Comparison of ENCODE assay signal across 15 mouse cellular contexts in the genomic region with DNA sequence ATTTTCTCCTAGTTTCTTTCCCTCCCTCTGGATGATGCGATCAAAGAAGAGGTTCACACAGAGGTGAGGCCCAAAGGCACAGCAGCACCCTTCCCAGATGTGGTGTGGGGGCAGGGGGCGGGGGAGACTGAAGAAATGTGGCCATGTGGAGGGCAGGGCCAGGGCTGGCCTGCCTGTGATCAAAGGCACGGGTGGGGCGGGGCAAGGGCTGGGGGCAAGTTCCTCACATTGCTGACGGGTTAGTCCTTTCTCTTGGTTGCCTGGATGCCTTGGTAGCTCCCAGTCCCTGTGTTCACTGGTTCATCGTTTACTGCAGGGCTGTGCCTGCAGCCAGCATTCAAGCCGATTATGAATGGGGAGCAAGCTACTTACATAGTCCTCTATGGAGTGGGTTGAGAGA.
DNase-seq lines count a peak whose midpoint lies in the region; ATAC-seq and TF ChIP-seq lines count a peak whose summit lies in the region.
"Had no signal": no experiment of that assay in that cellular context is flagged by ENCODE, and none has a peak within 500 bp of the region (broad histone marks: within the 10 kb centered on the region; RNA-seq: fewer than 3 reads in every experiment).

No protein-coding gene starts in this region.

- no peak overlapping the region for H3K4me3 ChIP-seq in heart, adult 2 months
- no peak overlapping the region for H3K4me3 ChIP-seq in lung, embryonic 16.5 days (ENCODE audit: low read length)
- H3K4me3 ChIP-seq in ES-E14 (ENCODE audit: insufficient read depth in 1 of 2, low read depth in 1 of 2, low read length in 2 of 2, poor library complexity in 1 of 2, severe bottlenecking in 1 of 2), result no peak overlapping the region
- H3K4me3 ChIP-seq: heart, embryonic 10.5 days; liver, embryonic 13.5 days had no signal

- TF ChIP-seq EP300 in heart, adult 2 months (IDR thresholded peaks at IDR 0.05; ENCODE audit: insufficient read depth, low read depth, low read length), result no peak

- DNase-seq in heart, adult 2 months, result no peak
- DNase-seq in heart, postnatal 10 days, result no peak
- DNase-seq in lung, adult 18-20 months, result no peak
- DNase-seq in ES-E14 (ENCODE audit: low read depth, low spot score), result peak; percentile 22
- DNase-seq in embryo, embryonic 9.5 days (ENCODE audit: extremely low spot score), result peak; percentile 22
- DNase-seq in cerebellum, adult 9-11 months, result no peak
- DNase-seq: cerebellum, adult 18-20 months; gastrocnemius, postnatal 14 days; layer of hippocampus, postnatal 36 days; left cerebral cortex, postnatal 4 days; liver, embryonic 13.5 days; thymus, postnatal 14 days had no signal

- no peaks in the 10 kb centered on the region for H3K79me2 ChIP-seq in heart, adult 2 months (replicated peaks; ENCODE audit: control insufficient read depth, insufficient read depth, low read length)

- H3K4me1 ChIP-seq in heart, adult 2 months (ENCODE audit: control insufficient read depth, insufficient read depth, low read length), result peaks cover 2% of the 10 kb centered on the region; the same call in 1 of the 2 replicates
- H3K4me1 ChIP-seq in lung, embryonic 16.5 days (replicated peaks; ENCODE audit: control insufficient read depth, insufficient read depth, low read length), result peaks cover 4% of the 10 kb centered on the region
- peaks cover 0 to 1% of the 10 kb centered on the region in 2 experiments; a peak in 1 of 4 replicates for H3K4me1 ChIP-seq in ES-E14 (ENCODE audit: control insufficient read depth in 2 of 2, insufficient read depth in 2 of 2, low read length in 2 of 2, poor library complexity in 1 of 2)
- H3K4me1 ChIP-seq: liver, embryonic 13.5 days had no signal

- no peak for TF ChIP-seq CTCF in heart, adult 2 months (IDR thresholded peaks at IDR 0.05)

- H3K27ac ChIP-seq in heart, adult 2 months, result peak overlapping the region; percentile 64
- H3K27ac ChIP-seq in lung, embryonic 16.5 days (ENCODE audit: low read length), result no peak overlapping the region
- no peak overlapping the region for H3K27ac ChIP-seq in ES-E14 (ENCODE audit: insufficient read depth, low read depth, low read length, poor library complexity, severe bottlenecking)
- H3K27ac ChIP-seq: heart, embryonic 10.5 days; liver, embryonic 13.5 days; stomach, postnatal 0 days had no signal

- H3K4me2 ChIP-seq in lung, embryonic 16.5 days (ENCODE audit: low read depth, low read length), result no peak overlapping the region
- H3K4me2 ChIP-seq: liver, embryonic 13.5 days had no signal

- H3K9ac ChIP-seq in heart, adult 2 months (ENCODE audit: low read depth, low read length), result no peak overlapping the region
- H3K9ac ChIP-seq in lung, embryonic 16.5 days (ENCODE audit: low read length), result no peak overlapping the region
- no peak overlapping the region for H3K9ac ChIP-seq in ES-E14 (ENCODE audit: insufficient read depth, low read depth, low read length, poor library complexity, severe bottlenecking)
- H3K9ac ChIP-seq: liver, embryonic 13.5 days had no signal

- no peaks in the 10 kb centered on the region for H3K9me3 ChIP-seq in lung, embryonic 16.5 days (ENCODE audit: control insufficient read depth, low read length)
- H3K9me3 ChIP-seq in ES-E14 (ENCODE audit: control insufficient read depth, insufficient read depth, low read depth, low read length), result no peaks in the 10 kb centered on the region
- H3K9me3 ChIP-seq: heart, embryonic 10.5 days; liver, embryonic 13.5 days had no signal

- TF ChIP-seq POLR2A in heart, adult 2 months (IDR thresholded peaks at IDR 0.05; ENCODE audit: insufficient read depth, low read depth, low read length), result no peak

- intact Hi-C loops in heart, adult 2 months (cut with DNase I), result loop anchor here (2.0 to 5.0 kb wide), 2 partner anchors 58 to 95 kb away; partner anchors contain the start of gene Efnb1
- intact Hi-C loops in heart, postnatal 10 days (cut with DNase I), result no loop called here

- 81% methylated on average over 7 of the region's 7 CpGs for WGBS in heart, adult 2 months
- 41% methylated on average over 7 of the region's 7 CpGs for WGBS in lung, embryonic 16.5 days

- no peaks in the 10 kb centered on the region for H3K36me3 ChIP-seq in heart, adult 2 months (ENCODE audit: control insufficient read depth, insufficient read depth, low read length)
- no peaks in the 10 kb centered on the region for H3K36me3 ChIP-seq in lung, embryonic 16.5 days (ENCODE audit: control insufficient read depth, insufficient read depth, low read length)
- no peaks in the 10 kb centered on the region for H3K36me3 ChIP-seq in ES-E14 (ENCODE audit: control insufficient read depth, insufficient read depth, low read length, poor library complexity, severe bottlenecking)
- H3K36me3 ChIP-seq: heart, embryonic 10.5 days; liver, embryonic 13.5 days had no signal

- in situ Hi-C loops in ES-E14 (cut with MboI; ENCODE audit: low sequenced_read_pairs in 2 of 2, unreplicated experiment in 2 of 2), result no loop called here

- H3K27me3 ChIP-seq in heart, adult 2 months (ENCODE audit: control insufficient read depth, insufficient read depth, low read length), result no peaks in the 10 kb centered on the region
- H3K27me3 ChIP-seq in lung, embryonic 16.5 days (ENCODE audit: control insufficient read depth, insufficient read depth, low read depth, low read length), result no peaks in the 10 kb centered on the region; the same call in none of the 2 replicates
- H3K27me3 ChIP-seq: liver, embryonic 13.5 days had no signal

- ATAC-seq in lung, embryonic 16.5 days (ENCODE audit: low read depth), result 0 out of 2 replicates have a peak, but pooled peaks have one; percentile 15

TF ChIP-seq in ES-E14, 5 proteins besides CTCF, POLR2A, EP300 and RAD21:
- TF ChIP-seq MAFK (IDR thresholded peaks at IDR 0.05; ENCODE audit: insufficient read depth, low read depth, low read length) (no peak), CHD2 (IDR thresholded peaks at IDR 0.05; ENCODE audit: low read depth, low read length) (no peak), HCFC1 (IDR thresholded peaks at IDR 0.05; ENCODE audit: borderline replicate concordance, insufficient read depth, low read length) (no peak), ZNF384 (IDR thresholded peaks at IDR 0.05; ENCODE audit: low read depth, low read length) (no peak), ZC3H11A (IDR thresholded peaks at IDR 0.05; ENCODE audit: borderline replicate concordance, low read depth, low read length) (no peak)

Comparison
In these comparisons a context has a peak if more than half of its experiments do, and no peak if none do; other contexts are left out.
1. DNase-seq: peak in ES-E14 (single experiment) and embryo, embryonic 9.5 days (single experiment); none in heart, adult 2 months (0 of 2), heart, postnatal 10 days (0 of 2), lung, adult 18-20 months (0 of 2) and cerebellum, adult 9-11 months (single experiment).